Mouse (Mus musculus) NIH3T3 (cell line): ENCODE measurements at regions not wholly inside any gene's neighbourhood (a gene's known extent, or its start where the extent isn't known, plus 50 kb on each side); places are given as distances from the start of the nearest gene placed in this dataset.

Source experiments
- DNase-seq: peaks from one replicate; pipeline ENCODE4 v3.0.0-alpha.2; 2012; ENCODE audit warnings: low read depth

DNA sequence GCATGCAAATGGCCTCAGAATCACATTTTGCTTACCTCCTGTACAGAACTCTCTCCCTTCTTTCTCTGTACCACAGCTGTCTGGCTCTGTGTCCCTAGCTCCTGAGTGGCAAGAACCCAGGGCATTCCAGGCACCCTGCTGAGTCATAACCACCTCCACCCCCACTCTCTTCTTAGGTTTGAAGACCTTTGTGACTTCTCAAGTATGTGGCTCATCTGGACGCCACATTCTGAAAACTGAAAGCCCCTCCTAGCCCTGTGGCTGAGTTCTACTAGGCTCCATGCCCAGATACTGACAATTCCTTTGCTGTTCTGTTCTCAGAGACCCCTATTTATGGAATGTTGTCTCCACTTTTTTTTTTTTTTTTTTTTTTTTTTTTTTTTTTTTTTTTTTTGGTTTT lies 136.9 kb upstream of the Klf6 start:
- peak; percentile 81 for DNase-seq

DNA sequence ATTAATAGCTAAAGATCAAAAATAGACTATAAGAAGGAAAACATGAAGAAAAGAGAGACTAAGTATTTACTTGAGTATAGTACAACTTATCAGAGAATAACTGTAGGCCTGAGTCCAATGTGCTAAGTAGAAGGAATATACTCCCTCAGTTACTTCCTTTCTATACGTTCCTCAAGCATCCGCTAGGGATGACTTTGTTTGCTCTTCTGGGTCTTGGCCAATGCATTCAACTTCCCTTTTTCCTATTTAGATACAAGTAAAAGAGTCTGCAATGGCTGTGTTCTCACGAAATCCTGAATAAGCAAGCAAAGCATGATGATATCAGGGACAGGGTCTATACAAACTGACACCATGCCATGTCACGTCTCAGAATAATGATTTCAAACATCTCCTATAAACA lies 135.3 kb upstream of the Klf6 start:
- DNase-seq, result no peak

DNA sequence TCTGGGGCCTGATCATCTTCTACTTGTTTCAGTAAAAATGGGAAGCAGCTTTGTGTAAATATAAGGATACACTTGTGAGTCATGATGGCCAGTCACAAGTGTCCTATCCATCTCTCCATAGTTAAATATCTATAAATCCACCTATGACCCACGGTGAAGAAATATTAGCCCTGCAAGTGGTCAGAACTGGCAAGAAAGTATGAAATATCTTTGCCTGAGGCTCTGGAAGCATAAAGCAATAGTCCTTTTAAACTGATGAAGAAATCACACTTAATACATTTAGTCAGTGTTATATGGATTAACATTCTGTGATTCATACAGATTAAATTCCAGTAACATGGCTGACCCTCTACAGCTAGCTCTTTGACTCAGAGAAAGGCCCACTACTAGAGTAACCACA lies 134.8 kb upstream of the Klf6 start:
- peak; percentile 81 for DNase-seq

GRCm38 (mm10) chr13:5728172-5728571 lies 133.1 kb upstream of the Klf6 start:
- DNase-seq, result no peak

GRCm38 (mm10) chr13:5728808-5729207 lies 132.5 kb upstream of the Klf6 start:
- DNase-seq, result no peak

GRCm38 (mm10) chr13:5729426-5730068 lies 131.7 kb upstream of the Klf6 start:
- DNase-seq, result no peak

DNA sequence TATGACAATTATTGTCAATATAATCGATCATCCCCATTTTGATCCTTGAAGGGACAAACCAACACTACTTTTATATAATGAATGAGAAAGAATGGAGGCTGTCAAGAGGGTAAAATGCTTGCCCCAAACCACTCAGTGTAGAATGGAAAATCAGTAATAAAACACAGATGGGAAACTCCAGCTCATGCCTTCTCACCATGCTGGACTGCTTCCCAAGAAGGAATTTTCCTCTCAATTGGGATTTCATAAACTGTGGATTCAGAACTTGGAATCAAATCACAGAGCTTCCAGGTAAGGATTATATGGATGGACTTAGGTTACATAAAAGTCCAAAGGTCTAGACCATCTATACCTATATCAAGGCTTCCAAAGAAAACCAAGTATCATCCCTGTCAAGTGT lies 129.1 kb upstream of the Klf6 start:
- peak; percentile 83 for DNase-seq

- DNase-seq, result no peak
Observed at GRCm38 (mm10) chr13:5735027-5735624, 126.2 kb upstream of the Klf6 start.

- no peak for DNase-seq
Observed at GRCm38 (mm10) chr13:5736472-5736871, 124.8 kb upstream of the Klf6 start.

DNA sequence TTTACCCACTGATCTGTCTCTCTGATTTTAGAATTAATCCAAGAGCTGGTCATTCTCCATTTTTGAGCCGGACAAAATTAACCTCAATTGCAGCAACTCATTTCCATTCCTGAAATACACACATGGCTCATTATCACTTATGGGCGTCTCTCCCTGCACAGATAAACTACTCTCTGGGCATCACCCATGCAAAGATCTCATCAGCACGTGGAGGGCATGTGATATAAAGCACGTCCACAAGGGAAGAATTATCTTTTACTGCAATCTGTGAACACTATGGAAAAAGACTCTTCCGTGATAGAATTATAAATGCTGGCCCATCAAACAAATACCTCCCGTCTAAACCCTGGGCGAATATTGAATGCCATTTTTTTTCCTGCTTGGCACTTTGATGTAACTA lies 124.1 kb upstream of the Klf6 start:
- no peak for DNase-seq

DNA sequence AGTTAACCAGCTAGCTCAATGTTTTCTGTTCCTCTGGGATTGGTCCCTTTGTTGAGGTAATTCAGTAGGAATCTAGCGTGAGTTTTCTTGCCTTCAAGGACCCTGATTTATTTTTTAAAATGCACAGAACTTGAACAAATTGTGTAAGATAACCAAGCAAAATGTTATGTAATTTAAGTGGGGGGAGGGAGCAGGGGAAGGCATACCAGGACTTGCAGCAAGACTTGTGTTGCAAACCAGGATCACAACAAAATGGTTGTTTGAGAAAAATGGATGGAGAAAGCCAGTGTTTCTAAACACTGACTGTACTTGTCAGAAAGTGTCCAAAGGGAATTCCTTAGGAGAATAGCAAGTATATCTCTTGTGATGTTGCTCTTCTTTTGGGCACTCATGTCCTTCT lies 120.5 kb upstream of the Klf6 start:
- peak; percentile 8 for DNase-seq

- DNase-seq, result no peak
Observed at GRCm38 (mm10) chr13:5744949-5745348, 116.3 kb upstream of the Klf6 start.

GRCm38 (mm10) chr13:5757176-5757575 lies 104.1 kb upstream of the Klf6 start:
- no peak for DNase-seq

GRCm38 (mm10) chr13:5757963-5758362 lies 103.3 kb upstream of the Klf6 start:
- no peak for DNase-seq

DNA sequence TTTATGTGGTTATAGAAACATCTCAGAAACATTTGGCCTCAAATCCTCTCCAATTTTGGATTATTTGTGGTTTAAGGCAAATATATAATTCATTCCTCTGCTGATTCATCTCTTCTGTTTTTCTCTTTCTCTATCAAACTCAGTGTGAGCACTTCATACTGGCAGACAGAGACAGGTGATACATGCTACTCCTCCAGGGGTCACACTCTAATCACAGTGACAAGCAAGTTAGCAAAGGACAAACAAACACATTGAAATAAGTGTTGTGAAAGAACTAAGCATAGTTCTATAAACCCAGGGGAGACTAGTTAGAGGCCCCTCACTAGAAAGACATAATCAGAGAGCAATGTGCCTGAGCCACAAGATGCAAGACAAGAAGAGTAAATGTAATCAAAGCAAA lies 101.3 kb upstream of the Klf6 start:
- peak; percentile 24 for DNase-seq

GRCm38 (mm10) chr13:5766394-5766793 lies 94.9 kb upstream of the Klf6 start:
- no peak for DNase-seq

DNA sequence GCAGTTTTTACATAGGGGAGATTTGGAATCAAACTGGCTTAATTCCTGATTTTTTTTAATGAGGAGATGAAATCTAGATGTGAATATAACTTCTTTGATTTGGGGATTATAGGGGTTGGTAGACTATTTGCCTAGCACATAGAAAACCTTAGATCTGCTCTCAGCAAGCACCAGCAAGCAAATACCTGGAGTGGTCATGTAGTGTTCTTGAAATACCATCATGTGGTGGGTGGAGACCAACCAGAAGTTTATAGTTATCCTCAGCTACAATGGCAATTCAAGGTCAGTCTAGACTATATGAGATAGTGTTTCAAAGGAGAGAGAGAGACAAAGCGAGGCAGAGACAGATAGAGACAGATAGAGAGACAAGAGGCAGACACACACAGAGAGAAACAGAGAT lies 94.1 kb upstream of the Klf6 start:
- DNase-seq, result no peak

GRCm38 (mm10) chr13:5768699-5769098 lies 92.6 kb upstream of the Klf6 start:
- no peak for DNase-seq

DNA sequence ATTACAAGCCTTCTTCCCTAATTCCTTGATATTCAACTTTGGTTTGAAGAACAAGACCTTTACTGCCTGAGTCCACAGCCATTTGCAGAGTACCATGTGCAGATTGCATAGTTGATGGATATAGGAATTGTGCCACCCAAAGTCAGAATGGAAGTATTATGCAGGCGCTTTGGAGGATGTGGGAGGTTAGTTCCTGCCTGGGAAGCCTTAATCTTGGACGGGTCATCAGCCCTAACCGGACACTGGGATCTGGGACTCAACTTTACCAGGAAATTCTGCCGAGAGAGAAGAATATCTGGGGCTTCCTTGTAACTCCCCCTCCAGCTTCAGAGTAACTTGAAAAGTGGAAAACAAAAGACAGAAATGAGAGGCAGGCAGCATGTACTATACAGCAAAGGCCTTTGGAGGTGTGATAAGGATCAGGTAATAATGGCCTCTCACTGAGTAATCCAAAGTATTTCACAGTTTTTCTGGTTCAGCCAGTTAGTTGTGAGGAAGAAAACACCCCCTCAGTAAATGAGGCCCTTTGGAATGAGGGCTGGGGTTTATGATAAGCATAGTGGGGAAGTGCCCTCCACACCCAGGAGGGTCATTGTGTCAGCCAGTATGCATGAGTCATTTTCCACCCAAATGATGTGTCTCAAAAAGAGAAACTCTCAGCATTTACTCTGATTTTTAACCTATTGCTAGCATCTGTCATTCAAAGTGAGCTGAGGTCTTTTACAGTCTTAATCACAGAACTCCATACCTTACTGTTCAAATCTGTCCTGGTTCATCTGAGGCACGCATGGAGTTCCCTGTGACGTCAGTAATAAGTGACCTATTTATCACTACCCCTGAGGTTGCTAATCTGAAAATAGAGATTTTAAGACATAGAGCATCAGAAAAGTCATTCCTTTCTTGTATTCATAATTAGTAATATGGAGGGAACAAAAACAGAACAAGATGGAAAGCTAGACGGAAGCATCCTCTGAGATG lies 91.7 kb upstream of the Klf6 start:
- DNase-seq, result peak; percentile 7

- peak; percentile 6 for DNase-seq
Observed at GRCm38 (mm10) chr13:5773811-5774210, 87.5 kb upstream of the Klf6 start.

- no peak for DNase-seq
Observed at GRCm38 (mm10) chr13:5778443-5779171, 82.7 kb upstream of the Klf6 start.

DNA sequence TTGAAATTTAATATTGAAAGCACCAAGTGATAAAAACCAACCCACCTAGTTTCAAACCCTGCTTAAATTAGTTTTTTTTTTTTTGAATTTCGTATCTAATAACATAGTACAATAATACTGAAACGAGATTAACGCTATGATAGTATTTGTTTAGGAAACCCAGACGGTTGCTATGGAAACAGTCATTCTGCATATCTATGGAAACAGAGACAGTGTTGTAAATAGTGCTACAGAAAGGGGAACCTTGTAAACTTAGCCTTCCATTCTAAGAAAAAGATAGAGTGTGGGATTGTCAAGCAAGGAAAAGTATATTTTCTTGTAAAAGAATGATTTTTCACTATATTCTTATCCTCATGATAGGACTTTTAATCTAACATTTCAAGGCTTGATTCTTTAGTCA lies 81.9 kb upstream of the Klf6 start:
- DNase-seq, result no peak
